Mouse (Mus musculus) megakaryocyte progenitor cell, adult 5-6 weeks (primary cell): ENCODE measurements around the gene Mboat7. TPM values are rescaled to one million over a fixed set of nuclear protein-coding genes. Genes with fewer than 3 reads are reported as not detected.

Source experiments
- ATAC-seq: replicated peaks from 2 replicates; pipeline ENCODE4 v1.8.0; 2016; ENCODE audit warnings: mild to moderate bottlenecking, moderate TSS enrichment, inconsistent platforms; ENCODE audit not compliant: poor library complexity
- total RNA-seq, 2 experiments: library from RNA; stranded (forward) in 1 of 2; stranded (reverse) in 1 of 2; fragments of 157-497, 149-512 nt in 1 of 2; fragments of 200-1000 nt in 1 of 2; gene quantifications; 2 replicates each; pipeline versions ENCODE4 v1.2.3 to v1.2.4; 2015 to 2017

Mboat7 gene
- total RNA-seq, 2 experiments from 2014 or later, result 19.0 to 49.1 TPM

DNA sequence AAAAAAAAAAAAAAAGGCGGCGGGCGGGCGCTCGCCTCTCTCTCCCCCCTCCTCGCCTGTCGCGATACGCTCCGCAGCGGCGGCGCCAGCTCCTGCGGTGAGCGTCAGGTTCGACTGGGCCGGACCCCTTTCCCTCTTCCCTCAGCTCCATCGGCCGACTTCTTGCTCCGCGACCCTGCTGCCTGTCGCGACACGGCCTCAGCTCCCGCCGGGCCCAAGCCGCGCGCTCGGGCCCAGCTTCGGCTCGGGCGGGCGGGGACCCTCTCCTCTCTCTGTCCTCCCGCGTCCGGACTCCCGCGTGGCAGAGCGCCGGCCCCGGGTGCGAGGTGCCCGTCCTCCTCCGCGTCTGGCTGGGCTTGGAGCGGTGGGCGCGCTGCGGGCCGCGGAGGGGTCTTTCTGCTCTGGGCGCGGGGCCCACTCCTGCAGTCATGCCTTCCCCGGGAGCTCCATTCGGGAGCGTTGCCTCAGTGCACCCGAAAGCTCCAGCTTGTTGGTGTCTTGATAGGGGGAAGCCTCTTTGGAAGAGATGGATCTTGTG is 47.8 kb downstream of the Mboat7 start:
- peak; percentile 26 for ATAC-seq

DNA sequence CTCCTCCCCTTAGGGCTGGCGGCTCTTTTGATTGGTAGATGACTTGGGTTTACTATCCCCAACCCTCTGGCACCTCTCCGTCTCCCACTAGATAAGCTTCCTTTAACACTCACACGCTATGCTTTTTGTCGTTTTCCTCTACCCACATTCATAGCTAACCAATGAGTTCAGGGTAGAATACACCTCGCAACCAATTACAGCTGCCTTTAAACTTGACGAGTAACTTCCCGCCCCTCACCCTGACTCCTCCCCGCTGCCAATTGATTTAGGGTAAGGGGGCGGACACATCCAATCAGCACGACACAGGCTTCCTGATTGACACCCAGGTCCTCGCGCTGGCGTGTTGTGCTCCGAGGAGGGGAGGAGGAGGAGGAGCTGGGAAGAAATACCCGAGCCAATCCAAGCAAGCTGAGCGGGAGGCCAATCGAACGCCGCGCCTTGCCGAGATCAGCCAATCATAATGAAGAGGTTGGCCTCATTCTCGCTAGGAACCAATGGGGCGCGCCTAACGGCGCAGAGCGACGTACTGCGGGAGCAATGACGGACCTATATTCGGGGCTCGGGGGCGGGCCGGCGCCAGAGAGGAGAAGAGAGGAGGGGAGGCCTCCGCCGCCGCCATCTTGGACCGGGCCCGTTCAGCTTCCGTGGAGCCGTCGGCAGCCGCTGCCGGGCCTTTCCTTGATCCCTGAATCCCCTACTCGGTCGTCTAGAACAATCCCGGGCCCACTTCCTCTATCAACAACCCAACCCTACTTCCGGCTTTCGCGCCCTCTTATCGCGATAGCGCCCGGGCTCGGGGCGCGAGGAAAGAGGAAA is 48.4 kb downstream of the Mboat7 start, which contains the start of gene Cnot3:
Cnot3 (plus strand) TSS at position 597 of the 816 bp plus-strand sequence.
- peak; percentile 81 for ATAC-seq

DNA sequence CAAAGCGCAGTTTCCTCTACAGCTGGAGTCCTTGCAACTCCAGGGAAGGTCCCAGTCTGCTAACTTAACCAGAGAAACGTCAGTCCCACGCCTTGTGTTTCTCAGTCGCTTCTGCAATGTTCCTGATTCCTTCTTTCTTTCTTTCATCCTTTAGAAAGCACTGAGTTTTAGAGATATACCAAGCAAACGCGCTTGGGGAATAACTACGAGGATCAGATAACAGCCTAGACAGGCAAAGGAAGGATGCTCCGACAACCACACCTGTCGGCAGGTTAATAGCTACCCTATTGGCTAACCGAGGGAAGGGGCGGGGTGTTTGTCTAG is 49.0 kb downstream of the Mboat7 start:
- ATAC-seq, result no peak

DNA sequence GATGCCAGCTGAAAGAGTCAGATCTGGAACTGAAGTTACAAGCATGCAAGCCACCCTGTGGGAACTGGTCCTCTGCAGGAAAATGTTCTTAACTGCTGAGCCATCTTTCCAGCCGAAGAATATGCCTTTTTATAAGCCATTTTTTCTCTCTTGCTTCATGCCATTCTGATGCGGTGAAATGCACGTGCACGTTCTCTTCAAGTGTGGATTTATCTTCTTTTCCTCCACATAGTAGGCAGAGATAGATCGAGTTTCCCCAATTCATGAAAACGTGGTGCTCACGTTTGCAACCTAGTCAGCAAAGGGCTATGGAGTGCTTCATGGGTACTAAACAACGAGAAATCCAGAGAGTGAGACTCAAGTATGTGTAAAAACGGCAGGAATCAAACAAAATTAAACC is 49.5 kb downstream of the Mboat7 start:
- no peak for ATAC-seq

DNA sequence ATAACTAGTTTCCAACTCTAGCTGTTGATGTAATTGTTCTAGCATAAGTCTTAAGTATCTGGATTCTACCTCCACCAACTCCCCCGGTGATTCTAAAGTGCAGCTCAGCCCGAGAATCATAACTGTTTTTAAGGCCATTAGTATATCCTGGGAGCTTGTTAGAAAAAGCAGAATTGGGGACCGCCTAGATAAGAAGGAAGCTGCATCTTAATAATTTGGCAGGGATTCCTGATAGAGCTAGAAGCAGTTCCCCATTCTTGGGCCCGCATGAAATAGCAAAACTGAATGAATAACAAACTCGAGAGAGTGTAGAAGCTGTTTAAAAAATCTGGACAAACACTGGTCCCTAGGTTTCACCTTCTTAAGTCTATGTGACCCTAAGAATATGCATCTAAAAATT is 49.9 kb downstream of the Mboat7 start:
- no peak for ATAC-seq

DNA sequence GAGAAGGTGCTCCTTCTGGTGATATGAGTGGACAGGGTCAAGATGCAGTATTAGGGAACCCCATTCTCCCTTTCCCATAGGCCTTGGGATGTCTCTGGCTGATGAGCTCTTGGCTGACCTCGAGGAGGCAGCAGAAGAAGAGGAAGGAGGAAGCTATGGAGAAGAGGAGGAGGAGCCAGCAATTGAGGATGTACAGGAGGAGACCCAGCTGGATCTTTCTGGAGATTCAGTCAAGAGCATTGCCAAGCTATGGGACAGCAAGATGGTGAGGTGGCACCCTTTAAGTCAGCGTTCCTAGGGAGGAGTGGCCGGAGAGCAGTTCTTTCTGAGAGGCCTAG is 62.9 kb downstream of the Mboat7 start:
- peak; percentile 10; the same call in 1 of the 2 replicates for ATAC-seq

DNA sequence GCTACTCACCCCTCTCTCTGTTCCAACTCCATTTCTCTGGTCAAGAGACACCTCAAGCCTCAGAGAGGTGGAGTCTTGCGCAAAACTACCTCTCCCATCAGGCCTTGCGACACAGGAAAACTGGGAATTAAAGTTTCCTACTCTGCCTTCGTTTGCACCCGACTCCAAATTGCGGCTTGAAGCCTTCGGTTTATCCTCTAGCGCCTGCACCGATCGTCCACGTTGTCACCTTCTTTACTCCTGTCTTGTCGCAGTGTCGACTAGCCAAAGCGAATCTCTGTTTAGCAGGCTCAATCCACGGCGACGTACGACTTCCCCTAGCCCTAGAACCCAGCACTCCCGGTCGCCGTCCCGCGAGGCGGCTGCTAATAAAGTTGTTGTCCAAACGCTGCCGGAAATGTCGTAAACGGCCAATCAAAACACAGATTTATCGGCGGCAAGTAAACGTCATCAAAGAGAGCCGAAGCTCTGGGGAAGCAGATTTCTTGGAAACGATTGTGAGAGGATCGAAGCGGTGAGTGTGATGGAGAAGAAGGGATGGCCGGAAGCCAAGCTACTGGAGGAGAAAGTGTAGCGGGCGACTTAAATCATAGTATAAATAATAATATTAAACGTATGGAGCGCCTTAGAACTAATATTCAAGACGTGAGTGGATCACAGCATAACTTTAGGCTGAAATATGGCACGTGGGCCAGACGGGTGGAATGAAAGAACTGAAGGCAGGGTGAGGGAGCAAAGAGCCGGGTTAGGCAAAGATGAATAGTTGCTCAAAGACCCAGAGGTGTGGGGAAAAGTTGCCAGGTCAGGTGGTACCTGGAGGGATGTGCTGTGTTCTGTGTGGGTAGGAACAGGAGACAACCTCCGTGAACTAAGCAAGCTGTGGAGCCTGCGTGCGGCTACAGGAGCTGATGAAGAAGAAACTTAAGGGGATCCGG is 63.5 kb downstream of the Mboat7 start, which contains the start of the genes Tfpt and Prpf31:
Tfpt (minus strand) TSS at position 387 of the 935 bp plus-strand sequence.
Prpf31 (plus strand) TSS at position 443 of the 935 bp plus-strand sequence.
- ATAC-seq, result peak; percentile 94

DNA sequence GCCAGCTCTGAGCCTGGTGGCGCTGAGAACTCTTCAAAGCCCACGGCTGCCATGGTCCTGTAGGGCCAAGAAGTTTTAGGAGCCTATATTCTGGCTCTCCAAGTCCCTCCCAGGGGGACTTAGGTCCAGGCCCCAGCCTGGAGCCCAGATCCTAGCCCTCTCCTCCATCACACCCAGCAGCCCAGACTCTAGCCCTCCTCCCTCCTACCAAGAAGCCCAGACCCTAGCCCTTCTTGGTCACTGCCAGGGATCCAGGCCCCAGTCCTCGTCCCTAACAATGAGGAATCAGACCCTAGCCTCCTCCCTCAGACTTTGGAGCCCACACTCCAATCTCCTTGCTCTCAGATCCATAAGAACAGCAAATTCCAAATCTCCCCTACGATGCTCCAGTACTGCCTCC is 64.3 kb downstream of the Mboat7 start:
- ATAC-seq, result no peak

Other genes with a start within 250 kb of the Mboat7 start
- 0.47 and 1.5 TPM in 2 replicates for gene Tarm1, start 190.9 kb downstream of the Mboat7 start, total RNA-seq (2015)
- gene Tarm1, start 190.9 kb downstream of the Mboat7 start, total RNA-seq (2017), result 0.12 and 0.91 TPM in 2 replicates
- 0.22 TPM in 1 of 2 replicates, not detected in the other for gene Oscar, start 77.4 kb downstream of the Mboat7 start, total RNA-seq (2015)
- gene Oscar, start 77.4 kb downstream of the Mboat7 start, total RNA-seq (2017), result not detected in 2 replicates
- 273 and 300 TPM in 2 replicates for gene Ndufa3, start 76.2 kb downstream of the Mboat7 start, total RNA-seq (2015)
- gene Ndufa3, start 76.2 kb downstream of the Mboat7 start, total RNA-seq (2017), result 219 and 232 TPM in 2 replicates
- gene Tfpt, start 63.6 kb downstream of the Mboat7 start, total RNA-seq (2015), result 16.8 and 31.8 TPM in 2 replicates
- 34.4 and 44.2 TPM in 2 replicates for gene Tfpt, start 63.6 kb downstream of the Mboat7 start, total RNA-seq (2017)
- 33.0 and 37.3 TPM in 2 replicates for gene Prpf31, start 63.5 kb downstream of the Mboat7 start, total RNA-seq (2015)
- gene Prpf31, start 63.5 kb downstream of the Mboat7 start, total RNA-seq (2017), result 113 and 130 TPM in 2 replicates
- 114 and 122 TPM in 2 replicates for gene Cnot3, start 48.3 kb downstream of the Mboat7 start, total RNA-seq (2015)
- gene Cnot3, start 48.3 kb downstream of the Mboat7 start, total RNA-seq (2017), result 20.0 and 25.3 TPM in 2 replicates
- 6.1 and 9.4 TPM in 2 replicates for gene Leng1, start 27.7 kb downstream of the Mboat7 start, total RNA-seq (2015)
- 7.9 and 10.3 TPM in 2 replicates for gene Leng1, start 27.7 kb downstream of the Mboat7 start, total RNA-seq (2017)
- gene Tmc4, start 16.0 kb downstream of the Mboat7 start, total RNA-seq (2015), result 4.4 and 8.4 TPM in 2 replicates
- gene Tmc4, start 16.0 kb downstream of the Mboat7 start, total RNA-seq (2017), result 2.9 and 3.2 TPM in 2 replicates
- 15.0 and 19.4 TPM in 2 replicates for gene Tsen34, start 660 bp downstream of the Mboat7 start, total RNA-seq (2015)
- gene Tsen34, start 660 bp downstream of the Mboat7 start, total RNA-seq (2017), result 17.7 and 21.0 TPM in 2 replicates
- 1,732 and 1,826 TPM in 2 replicates for gene Rps9, start 10.5 kb upstream of the Mboat7 start, total RNA-seq (2015)
- gene Rps9, start 10.5 kb upstream of the Mboat7 start, total RNA-seq (2017), result 1,590 and 1,738 TPM in 2 replicates
- gene Pirb, start 26.9 kb upstream of the Mboat7 start, total RNA-seq (2015), result 8.1 and 8.9 TPM in 2 replicates
- gene Pirb, start 26.9 kb upstream of the Mboat7 start, total RNA-seq (2017), result 4.5 and 4.7 TPM in 2 replicates
- gene Gm15448, start 132.2 kb upstream of the Mboat7 start, total RNA-seq (2015), result 0.72 TPM in 1 of 2 replicates, not detected in the other
- gene Gm15448, start 132.2 kb upstream of the Mboat7 start, total RNA-seq (2017), result not detected in 2 replicates
- 1.5 and 2.7 TPM in 2 replicates for gene Pira2, start 151.5 kb upstream of the Mboat7 start, total RNA-seq (2015)
- gene Pira2, start 151.5 kb upstream of the Mboat7 start, total RNA-seq (2017), result 1.5 TPM in 2 replicates
- 1.1 and 1.9 TPM in 2 replicates for gene Gm14548, start 204.6 kb upstream of the Mboat7 start, total RNA-seq (2015)
- 0.17 and 3.1 TPM in 2 replicates for gene Gm14548, start 204.6 kb upstream of the Mboat7 start, total RNA-seq (2017)
- 0.71 and 0.91 TPM in 2 replicates for gene Lilra6, start 222.0 kb upstream of the Mboat7 start, total RNA-seq (2015)
- 0.64 and 0.67 TPM in 2 replicates for gene Lilra6, start 222.0 kb upstream of the Mboat7 start, total RNA-seq (2017)